ENCODE assay signal across 9 mouse cellular contexts in genomic region chr3:20366558-20367522, GRCm38 (mm10). TPM values are rescaled to one million over a fixed set of nuclear protein-coding genes. Genes with fewer than 3 reads are reported as not detected.
DNase-seq lines count a peak whose midpoint lies in the region; ATAC-seq and TF ChIP-seq lines count a peak whose summit lies in the region.
"Had no signal": no experiment of that assay in that cellular context is flagged by ENCODE, and none has a peak within 500 bp of the region (broad histone marks: within the 10 kb centered on the region; RNA-seq: fewer than 3 reads in every experiment).

Gene Agtr1b, minus strand, starts transcription at chr3:20367177.

- peaks cover 4% of the 10 kb centered on the region; the same call in 1 of the 2 replicates for H3K9me3 ChIP-seq in megakaryocyte, embryonic 14.5 days
- H3K9me3 ChIP-seq in stomach, postnatal 0 days (ENCODE audit: control insufficient read depth, low read length) = no peaks in the 10 kb centered on the region

- H3K9ac ChIP-seq in stomach, postnatal 0 days (ENCODE audit: low read length) = peak within 1 kb of the TSS; percentile 41

- H3K4me3 ChIP-seq in megakaryocyte, embryonic 14.5 days (replicated peaks) = peak within 1 kb of the TSS; percentile 28
- H3K4me3 ChIP-seq in stomach, postnatal 0 days (ENCODE audit: low read depth, low read length) = peak within 1 kb of the TSS; percentile 36
- H3K4me3 ChIP-seq: erythroblast, embryonic 14.5 days had no signal

- intact Hi-C loops in heart, postnatal 10 days (cut with DNase I) = no loop called here

- peak; percentile 19; the same call in 1 of the 2 replicates for TF ChIP-seq CTCF in stomach, postnatal 0 days (IDR thresholded peaks at IDR 0.05; ENCODE audit: low read depth)

- H3K4me2 ChIP-seq in stomach, postnatal 0 days (replicated peaks; ENCODE audit: low read depth) = peak within 1 kb of the TSS; percentile 54

- WGBS in stomach, postnatal 0 days = 11% methylated on average over 19 of the region's 19 CpGs

- no peak for TF ChIP-seq EP300 in stomach, postnatal 0 days (optimal IDR thresholded peaks at IDR 0.05)

- no peak for DNase-seq in frontal cortex, postnatal 25 days (ENCODE audit: low spot score in 2 of 2)
- peak; percentile 1 to 2 for DNase-seq in heart, postnatal 10 days
- peak; percentile 9 to 45 for DNase-seq in lung, postnatal 4 days
- peak; percentile 16 for DNase-seq in stomach, postnatal 0 days (ENCODE audit: low spot score)
- DNase-seq in urinary bladder, postnatal 4 days (ENCODE audit: low spot score in 2 of 2) = no peak

- peaks cover 4% of the 10 kb centered on the region for H3K27me3 ChIP-seq in megakaryocyte, embryonic 14.5 days (replicated peaks)
- H3K27me3 ChIP-seq in stomach, postnatal 0 days (ENCODE audit: control insufficient read depth, insufficient read depth, low read length) = no peaks in the 10 kb centered on the region

- H3K4me1 ChIP-seq in megakaryocyte, embryonic 14.5 days = no peaks in the 10 kb centered on the region
- no peaks in the 10 kb centered on the region for H3K4me1 ChIP-seq in stomach, postnatal 0 days (replicated peaks; ENCODE audit: control insufficient read depth, insufficient read depth)

- peak; percentile 88 for ATAC-seq in frontal cortex, adult (ENCODE audit: low TSS enrichment)
- no peak for ATAC-seq in megakaryocyte, adult 5-6 weeks (ENCODE audit: poor library complexity, severe bottlenecking)
- ATAC-seq in stomach, postnatal 0 days (ENCODE audit: low FRiP score, low TSS enrichment) = peak; percentile 74; the same call in 1 of the 2 replicates

- no peaks in the 10 kb centered on the region for H3K36me3 ChIP-seq in megakaryocyte, embryonic 14.5 days (replicated peaks; ENCODE audit: low read length)
- no peaks in the 10 kb centered on the region for H3K36me3 ChIP-seq in stomach, postnatal 0 days (ENCODE audit: control insufficient read depth, insufficient read depth, low read length)

- peak within 1 kb of the TSS; percentile 45; the same call in 1 of the 2 replicates for H3K27ac ChIP-seq in stomach, postnatal 0 days (replicated peaks)

RNA-seq across cellular contexts. Expression of gene Agtr1b, which starts in this region (rescaled TPM):
- not detected in 2 replicates for polyA plus RNA-seq in megakaryocyte, embryonic 14.5 days (2012; ENCODE audit: insufficient read depth, low replicate concordance)
- not detected in 2 replicates for total RNA-seq in megakaryocyte, adult 5-6 weeks (2015)
- total RNA-seq in megakaryocyte, adult 5-6 weeks (2017) = not detected in 2 replicates
- not detected for total RNA-seq in heart, postnatal 10 days (2021)
- 2.4 and 2.5 TPM in 2 replicates for polyA plus RNA-seq in stomach, postnatal 0 days (2015; fragmentation: Nextera tagmentation; extraction: Ambion mirVana)
- polyA plus RNA-seq: erythroblast, embryonic 14.5 days had no signal

Comparison
In these comparisons a context has a peak if more than half of its experiments do, and no peak if none do; other contexts are left out.
1. Peak in DNase-seq in heart, postnatal 10 days; RNA of the gene not detected or under 1 TPM.
2. DNase-seq: peak in lung, postnatal 4 days (2 of 2) and stomach, postnatal 0 days (single experiment); none in frontal cortex, postnatal 25 days (0 of 2) and urinary bladder, postnatal 4 days (0 of 2).